Mouse (Mus musculus) C2C12 (cell line): ENCODE results near the gene Bptf. TPM values are rescaled to one million over a fixed set of nuclear protein-coding genes. Genes with fewer than 3 reads are reported as not detected.
"Not testable (repeated sequence)": the region's sequence is repeated elsewhere in the genome, so short reads cannot be mapped to it uniquely, and the experiment has no call there.

Experiments
- H3K27me3 ChIP-seq: one replicate; pipeline ENCODE4 v1.6.1; 2011; ENCODE audit not compliant: control insufficient read depth, insufficient read depth, insufficient read length
- H3K36me3 ChIP-seq: one replicate; pipeline ENCODE4 v1.6.1; 2011; ENCODE audit not compliant: control insufficient read depth, insufficient read depth
- H3K4me3 ChIP-seq: one replicate; pipeline ENCODE4 v1.5.1; 2011; ENCODE audit warnings: mild to moderate bottlenecking, control low read depth; ENCODE audit not compliant: poor library complexity, insufficient read depth, severe bottlenecking
- H3K79me2 ChIP-seq: one replicate; pipeline ENCODE4 v1.6.1; 2011; ENCODE audit not compliant: control insufficient read depth, insufficient read depth
- H3K79me3 ChIP-seq: one replicate; pipeline ENCODE4 v1.6.1; 2011; ENCODE audit warnings: low read depth, control low read depth
- H3ac ChIP-seq: one replicate; pipeline ENCODE3; 2011; ENCODE audit warnings: low read depth; ENCODE audit not compliant: control insufficient read depth, insufficient read length
- CEBPB ChIP-seq: IDR thresholded peaks from one replicate; pipeline ENCODE4 v1.6.1; 2011; ENCODE audit warnings: low read depth, mild to moderate bottlenecking, control low read depth, moderate library complexity
- CTCF ChIP-seq: IDR thresholded peaks from one replicate; pipeline ENCODE4 v1.5.1; 2011; ENCODE audit not compliant: control insufficient read depth, insufficient read depth, insufficient read length
- FOSL1 ChIP-seq: IDR thresholded peaks from one replicate; pipeline ENCODE4 v1.8.0; 2011; ENCODE audit warnings: mild to moderate bottlenecking, low read length; ENCODE audit not compliant: poor library complexity, insufficient read depth, severe bottlenecking
- MAX ChIP-seq: IDR thresholded peaks from one replicate; pipeline ENCODE4 v1.6.1; 2011; ENCODE audit warnings: mild to moderate bottlenecking, control low read depth
- MYOD1 ChIP-seq: IDR thresholded peaks from one replicate; pipeline ENCODE4 v1.6.1; 2011; ENCODE audit warnings: low read depth; ENCODE audit not compliant: control insufficient read depth, insufficient read length
- MYOG ChIP-seq: IDR thresholded peaks from one replicate; pipeline ENCODE4 v1.6.1; 2011; ENCODE audit not compliant: control insufficient read depth, insufficient read length; ENCODE audit errors: extremely low read depth
- USF1 ChIP-seq: IDR thresholded peaks from one replicate; pipeline ENCODE4 v1.6.1; 2011; ENCODE audit warnings: low read depth, mild to moderate bottlenecking, control low read depth, moderate library complexity
- polyA plus RNA-seq: library from polyadenylated mRNA; unstranded; fragments of >200 nt; fragmentation: generic; extraction: Trizol; gene quantifications from one replicate; pipeline ENCODE4 v1.2.1, GENCODE M21; 2012; ENCODE audit warnings: missing spikeins

Gene Bptf
- polyA plus RNA-seq, 1 experiment: 14.8 TPM

DNA sequence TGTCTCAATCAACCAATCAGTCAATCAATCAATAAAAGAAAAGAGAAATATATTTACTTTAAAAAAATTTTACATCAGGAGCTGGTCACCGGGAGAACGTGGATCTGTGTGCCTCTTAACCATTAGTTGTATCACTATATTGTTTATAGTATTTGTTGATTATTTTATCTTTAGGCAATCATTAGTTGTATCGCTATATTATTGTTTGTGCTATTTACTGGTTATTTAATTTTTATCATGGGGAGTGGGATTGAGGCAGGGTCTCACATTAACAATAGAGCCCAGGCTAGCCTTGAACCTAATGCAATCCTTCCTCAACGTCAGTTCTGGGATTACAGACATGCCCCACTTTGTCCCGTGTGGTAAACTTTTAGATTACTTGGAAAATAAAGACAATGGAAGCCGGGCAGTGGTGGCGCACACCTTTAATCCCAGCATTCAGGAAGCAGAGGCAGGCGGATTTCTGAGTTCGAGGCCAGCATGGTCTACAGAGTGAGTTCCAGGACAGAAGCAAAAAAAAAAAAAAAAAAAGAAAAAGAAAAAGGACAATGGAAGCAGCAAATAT, 131.9 kb downstream of the Bptf start:
- peaks cover 43% of the 10 kb centered on the region for H3K79me2 ChIP-seq
- H3K36me3 ChIP-seq: peaks cover 36% of the 10 kb centered on the region
- H3K4me3 ChIP-seq: no peak overlapping the region
- H3ac ChIP-seq: no peak overlapping the region
- H3K27me3 ChIP-seq: no peaks in the 10 kb centered on the region
- TF ChIP-seq MAX (no peak), USF1 (no peak), CEBPB (no peak), MYOD1 (no peak), MYOG (no peak), FOSL1 (no peak)
- H3K79me3 ChIP-seq: peaks cover 40% of the 10 kb centered on the region

- Histone ChIP-seq H3K79me2 (peaks cover 50% of the 10 kb centered on the region), H3K27me3 (no peaks in the 10 kb centered on the region), H3ac (peak within 1 kb of the TSS; percentile 96), H3K4me3 (peak within 1 kb of the TSS; percentile 84), H3K36me3 (peaks cover 43% of the 10 kb centered on the region), H3K79me3 (peaks cover 47% of the 10 kb centered on the region)
- no peak for TF ChIP-seq MYOD1
Observed at GRCm38 (mm10) chr11:106999151-106999948, 132.6 kb downstream of the Bptf start, which contains the start of gene Kpna2. TSS of gene Kpna2 (minus strand) at chr11:106999541.

- Histone ChIP-seq H3K79me3 (peaks cover 52% of the 10 kb centered on the region), H3K36me3 (peaks cover 50% of the 10 kb centered on the region), H3K27me3 (no peaks in the 10 kb centered on the region), H3K4me3 (peak overlapping the region; percentile 84), H3K79me2 (peaks cover 57% of the 10 kb centered on the region), H3ac (peak overlapping the region; percentile 96)
- TF ChIP-seq MAX: no peak
- TF ChIP-seq MYOG: no peak
Observed at GRCm38 (mm10) chr11:106998651-106999150, 133.2 kb downstream of the Bptf start.

DNA sequence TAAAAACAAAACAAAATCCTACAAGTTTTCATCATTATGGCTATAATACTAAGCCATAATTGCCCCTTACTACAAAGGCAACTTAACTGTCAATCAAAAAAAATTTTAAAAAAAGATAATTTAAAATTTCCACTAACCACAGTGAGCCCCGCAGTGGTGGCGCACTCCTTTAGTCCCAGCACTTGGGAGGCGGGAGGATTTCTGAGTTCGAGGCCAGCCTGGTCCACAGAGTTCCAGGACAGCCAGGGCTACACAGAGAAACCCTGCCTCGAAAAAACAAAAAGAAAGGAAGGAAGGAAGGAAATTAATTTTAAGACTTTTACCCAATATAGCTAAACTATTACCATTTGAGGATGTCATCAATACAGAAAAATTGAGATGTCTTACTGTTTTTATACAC, 134.0 kb downstream of the Bptf start:
- peaks cover 58% of the 10 kb centered on the region for H3K79me3 ChIP-seq
- peaks cover 56% of the 10 kb centered on the region for H3K36me3 ChIP-seq
- TF ChIP-seq CEBPB (no peak), USF1 (no peak), FOSL1 (no peak), MYOD1 (no peak), MYOG (no peak)
- no peaks in the 10 kb centered on the region for H3K27me3 ChIP-seq
- peak overlapping the region; percentile 84 for H3K4me3 ChIP-seq
- no peak overlapping the region for H3ac ChIP-seq
- H3K79me2 ChIP-seq: peaks cover 64% of the 10 kb centered on the region

GRCm38 (mm10) chr11:106996492-106996891, 135.4 kb downstream of the Bptf start:
- Histone ChIP-seq H3K36me3 (peaks cover 67% of the 10 kb centered on the region), H3K4me3 (peak overlapping the region; percentile 84), H3K79me3 (peaks cover 63% of the 10 kb centered on the region), H3K79me2 (peaks cover 75% of the 10 kb centered on the region)
- H3K27me3 ChIP-seq, H3ac ChIP-seq: not testable (repeated sequence)

GRCm38 (mm10) chr11:106994246-106995085, 137.5 kb downstream of the Bptf start:
- Histone ChIP-seq H3K27me3 (no peaks in the 10 kb centered on the region), H3K79me3 (peaks cover 64% of the 10 kb centered on the region), H3K36me3 (peaks cover 87% of the 10 kb centered on the region), H3K79me2 (peaks cover 85% of the 10 kb centered on the region), H3K4me3 (no peak overlapping the region), H3ac (no peak overlapping the region)
- no peak for TF ChIP-seq CEBPB
- TF ChIP-seq CTCF: no peak
- no peak for TF ChIP-seq FOSL1
- no peak for TF ChIP-seq MYOD1
- TF ChIP-seq USF1: no peak
